27 mouse cellular contexts compared by ENCODE assay signal in genomic region chr12:75548999-75549398, GRCm38 (mm10). TPM values are rescaled to one million over a fixed set of nuclear protein-coding genes. Genes with fewer than 3 reads are reported as not detected.
DNase-seq lines count a peak whose midpoint lies in the region; ATAC-seq and TF ChIP-seq lines count a peak whose summit lies in the region.
"Had no signal": no experiment of that assay in that cellular context is flagged by ENCODE, and none has a peak within 500 bp of the region (broad histone marks: within the 10 kb centered on the region; RNA-seq: fewer than 3 reads in every experiment).

No protein-coding gene starts in this region.

- H3K4me1 ChIP-seq in midbrain, embryonic 11.5 days (ENCODE audit: control insufficient read depth, insufficient read depth, low read length), result no peaks in the 10 kb centered on the region
- H3K4me1 ChIP-seq in midbrain, postnatal 0 days (ENCODE audit: insufficient read depth, low read length), result no peaks in the 10 kb centered on the region
- H3K4me1 ChIP-seq: midbrain, embryonic 10.5 days had no signal

- TF ChIP-seq CTCF in gastrocnemius, adult 2 months (IDR thresholded peaks at IDR 0.05), result no peak
- no peak for TF ChIP-seq CTCF in midbrain, postnatal 0 days (IDR thresholded peaks at IDR 0.05)

- H3K27me3 ChIP-seq in midbrain, embryonic 11.5 days (ENCODE audit: control insufficient read depth, insufficient read depth, low read length), result no peaks in the 10 kb centered on the region
- H3K27me3 ChIP-seq in midbrain, postnatal 0 days (ENCODE audit: insufficient read depth, low read length), result no peaks in the 10 kb centered on the region
- H3K27me3 ChIP-seq: hindbrain, embryonic 13.5 days; limb, embryonic 13.5 days; lung, embryonic 15.5 days; neural tube, embryonic 13.5 days; Patski had no signal

- no peak overlapping the region for H3K4me3 ChIP-seq in gastrocnemius, adult 2 months
- no peak overlapping the region for H3K4me3 ChIP-seq in midbrain, embryonic 11.5 days (ENCODE audit: low read depth, low read length)
- no peak overlapping the region for H3K4me3 ChIP-seq in midbrain, postnatal 0 days (ENCODE audit: low read depth, low read length)
- H3K4me3 ChIP-seq: erythroblast, embryonic 14.5 days; hindbrain, embryonic 13.5 days; left cerebral cortex, adult 2 months; limb, embryonic 13.5 days; lung, embryonic 15.5 days; midbrain, embryonic 10.5 days; neural tube, embryonic 13.5 days had no signal

- intact Hi-C loops in gastrocnemius, adult 2 months (cut with DNase I), result no loop called here

- ATAC-seq in midbrain, embryonic 11.5 days (ENCODE audit: low FRiP score), result no peak
- ATAC-seq in midbrain, postnatal 0 days (ENCODE audit: low FRiP score), result no peak
- ATAC-seq in monocyte, adult 5-6 weeks (replicated peaks; ENCODE audit: insufficient number of reproducible peaks, low FRiP score, low TSS enrichment, poor library complexity, severe bottlenecking), result no peak
- ATAC-seq: forebrain, postnatal 0 days; intestine, postnatal 0 days; midbrain, embryonic 16.5 days; Patski had no signal

- H3K4me2 ChIP-seq in midbrain, embryonic 11.5 days, result no peak overlapping the region
- no peak overlapping the region for H3K4me2 ChIP-seq in midbrain, postnatal 0 days (ENCODE audit: low read depth, low read length, poor library complexity, severe bottlenecking)
- H3K4me2 ChIP-seq: hindbrain, embryonic 13.5 days; limb, embryonic 13.5 days; liver, embryonic 11.5 days; lung, embryonic 15.5 days; neural tube, embryonic 13.5 days had no signal

- DNase-seq in gastrocnemius, adult 2 months, result no peak
- DNase-seq in gastrocnemius, adult 18-20 months (ENCODE audit: low spot score), result no peak
- peak; percentile 71 for DNase-seq in midbrain, embryonic 11.5 days (ENCODE audit: low spot score, missing footprints)
- DNase-seq in midbrain, postnatal 0 days (ENCODE audit: low spot score), result no peak
- DNase-seq in cerebellum, adult 8-10 months, result peak; percentile 42
- peak; percentile 55 to 68 for DNase-seq in cerebellum, postnatal 25 days
- DNase-seq in thymus, postnatal 14 days, result no peak
- DNase-seq: adrenal gland, postnatal 14 days; forebrain, postnatal 0 days; gastrocnemius, postnatal 36 days; heart, postnatal 36 days; kidney, adult 9 months; kidney, postnatal 14 days; right cerebral cortex, postnatal 4 days had no signal

- 85% methylated on average over 9 of the region's 9 CpGs for WGBS in midbrain, embryonic 11.5 days
- WGBS in midbrain, postnatal 0 days, result 76% methylated on average over 9 of the region's 9 CpGs

- H3K9me3 ChIP-seq in midbrain, embryonic 11.5 days (ENCODE audit: control insufficient read depth, low read length), result no peaks in the 10 kb centered on the region
- no peaks in the 10 kb centered on the region for H3K9me3 ChIP-seq in midbrain, postnatal 0 days (ENCODE audit: low read length)
- H3K9me3 ChIP-seq: G1E; hindbrain, embryonic 13.5 days; limb, embryonic 13.5 days; lung, embryonic 15.5 days; midbrain, embryonic 10.5 days; neural tube, embryonic 13.5 days had no signal

- peak overlapping the region; percentile 90 for H3K27ac ChIP-seq in gastrocnemius, adult 2 months
- H3K27ac ChIP-seq in midbrain, embryonic 11.5 days (ENCODE audit: low read depth, low read length), result no peak overlapping the region
- H3K27ac ChIP-seq in midbrain, postnatal 0 days (ENCODE audit: low read depth, low read length), result no peak overlapping the region
- H3K27ac ChIP-seq: hindbrain, embryonic 13.5 days; left cerebral cortex, adult 2 months; limb, embryonic 13.5 days; lung, embryonic 15.5 days; midbrain, embryonic 10.5 days; neural tube, embryonic 13.5 days had no signal

- no peak overlapping the region for H3K9ac ChIP-seq in midbrain, embryonic 11.5 days (ENCODE audit: low read length)
- no peak overlapping the region for H3K9ac ChIP-seq in midbrain, postnatal 0 days (replicated peaks; ENCODE audit: low read length, poor library complexity, severe bottlenecking)
- H3K9ac ChIP-seq: forebrain, postnatal 0 days; hindbrain, embryonic 13.5 days; limb, embryonic 13.5 days; lung, embryonic 15.5 days; neural tube, embryonic 13.5 days had no signal

- H3K36me3 ChIP-seq in midbrain, embryonic 11.5 days (ENCODE audit: control insufficient read depth, insufficient read depth, low read length), result no peaks in the 10 kb centered on the region
- H3K36me3 ChIP-seq in midbrain, postnatal 0 days (ENCODE audit: insufficient read depth, low read length), result no peaks in the 10 kb centered on the region
- H3K36me3 ChIP-seq: hindbrain, embryonic 13.5 days; limb, embryonic 13.5 days; lung, embryonic 15.5 days; neural tube, embryonic 13.5 days had no signal

RNA-seq across cellular contexts. Expression of gene Ppp2r5e, which starts 47.0 kb away (rescaled TPM):
- 10 to 100 TPM; 32.2 to 34.3 TPM for total RNA-seq in gastrocnemius, adult 2 months (2021)
- 10 to 100 TPM; 30.9 to 34.1 TPM for total RNA-seq in gastrocnemius, adult 18-20 months (2021)
- polyA plus RNA-seq in midbrain, embryonic 11.5 days (2014; fragmentation: Nextera tagmentation; extraction: Ambion mirVana), result 22.3 and 24.7 TPM in 2 replicates
- 32.9 and 45.7 TPM in 2 replicates for total RNA-seq in midbrain, postnatal 0 days (2014; rRNA removed)
- polyA plus RNA-seq in midbrain, postnatal 0 days (2015; fragmentation: Nextera tagmentation; extraction: Ambion mirVana), result 20.5 and 22.8 TPM in 2 replicates
- total RNA-seq in monocyte, adult 5-6 weeks (2017), result 18.1 to 30.8 TPM (median 25.0 TPM) in 3 replicates

Comparison
In these comparisons a context has a peak if more than half of its experiments do, and no peak if none do; other contexts are left out.
1. DNase-seq: peak in midbrain, embryonic 11.5 days (single experiment), cerebellum, adult 8-10 months (single experiment) and cerebellum, postnatal 25 days (2 of 2); none in gastrocnemius, adult 2 months (single experiment), gastrocnemius, adult 18-20 months (single experiment), midbrain, postnatal 0 days (single experiment) and thymus, postnatal 14 days (single experiment).